Mouse (Mus musculus) granulocyte monocyte progenitor cell, adult 5-6 weeks (primary cell): ENCODE results near the gene Eif2b2. TPM values are rescaled to one million over a fixed set of nuclear protein-coding genes. Genes with fewer than 3 reads are reported as not detected.

ENCODE experiments used
- ATAC-seq: replicated peaks from 2 replicates; pipeline ENCODE4 v1.8.0; 2016; ENCODE audit warnings: mild to moderate bottlenecking, moderate TSS enrichment, inconsistent platforms; ENCODE audit not compliant: poor library complexity, severe bottlenecking
- total RNA-seq, 2 experiments: library from RNA; stranded (forward) in 1 of 2; stranded (reverse) in 1 of 2; fragments of 200-712, 200-1000 nt in 1 of 2; fragments of >200 nt in 1 of 2; fragmentation: Nextera tagmentation in 1 of 2; gene quantifications; 2 replicates each; pipeline ENCODE4 v1.2.3; 2014 to 2017

Eif2b2 gene
- 51.8 and 89.9 TPM in 2 replicates for total RNA-seq (2014; fragmentation: Nextera tagmentation)
- 44.0 and 61.7 TPM in 2 replicates for total RNA-seq (2017)

- ATAC-seq, result peak; percentile 98
Observed at GRCm38 (mm10) chr12:85219236-85219904, at the start of gene Eif2b2. Eif2b2 (plus strand) TSS chr12:85219481.

GRCm38 (mm10) chr12:85169877-85170276 lies 49.4 kb upstream of the Eif2b2 start:
- no peak for ATAC-seq

- ATAC-seq, result no peak
Observed at GRCm38 (mm10) chr12:85170284-85170947, 48.9 kb upstream of the Eif2b2 start.

DNA sequence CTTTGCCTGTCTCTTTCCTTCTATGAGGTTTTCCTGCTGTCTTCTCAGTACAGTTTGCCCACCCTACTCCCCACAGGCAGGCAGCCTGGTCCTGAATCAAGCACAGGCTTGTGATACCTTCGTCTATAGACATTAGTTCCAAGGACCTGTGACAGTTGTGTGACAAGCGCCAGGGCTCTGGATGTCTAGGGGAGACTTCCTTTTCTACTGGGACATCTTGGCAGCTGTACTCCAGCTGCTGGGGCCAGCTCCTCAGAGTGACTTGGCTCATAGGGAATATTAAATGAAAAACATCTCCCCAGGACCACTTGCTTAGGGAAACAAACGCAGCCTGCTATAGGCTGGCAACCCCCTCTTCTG lies 48.4 kb upstream of the Eif2b2 start:
- no peak for ATAC-seq

GRCm38 (mm10) chr12:85174016-85174415 lies 45.3 kb upstream of the Eif2b2 start:
- ATAC-seq, result no peak

DNA sequence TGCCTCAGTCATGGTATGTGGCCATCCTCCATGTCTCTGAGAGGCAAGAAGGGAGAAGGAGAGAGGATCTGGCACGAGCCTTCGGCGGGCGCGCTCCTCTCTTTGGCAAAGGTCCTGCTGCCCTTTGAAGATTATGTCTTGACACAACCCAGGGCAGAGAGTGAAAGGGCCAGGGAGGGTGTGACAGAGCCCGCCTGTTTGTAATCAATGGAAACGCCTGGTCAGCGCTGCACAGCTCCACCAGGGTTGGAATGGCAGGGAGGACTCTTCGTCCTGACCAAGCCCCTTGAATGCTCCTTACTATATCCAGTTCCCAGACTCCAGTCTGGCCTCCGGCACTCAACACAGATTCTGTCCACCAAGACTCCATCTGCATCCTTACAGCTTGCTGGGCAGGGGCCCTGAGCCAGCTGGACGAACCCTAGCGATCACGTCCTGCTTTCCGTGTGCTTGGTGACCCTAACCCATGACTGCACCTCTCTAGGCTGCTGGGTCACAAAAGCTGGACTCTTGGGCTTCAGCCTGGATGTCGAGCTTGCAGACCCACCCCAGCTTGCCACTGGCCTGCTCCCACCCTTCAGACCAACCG lies 44.1 kb upstream of the Eif2b2 start:
- ATAC-seq, result no peak

GRCm38 (mm10) chr12:85175926-85176845 lies 43.1 kb upstream of the Eif2b2 start:
- ATAC-seq, result no peak

DNA sequence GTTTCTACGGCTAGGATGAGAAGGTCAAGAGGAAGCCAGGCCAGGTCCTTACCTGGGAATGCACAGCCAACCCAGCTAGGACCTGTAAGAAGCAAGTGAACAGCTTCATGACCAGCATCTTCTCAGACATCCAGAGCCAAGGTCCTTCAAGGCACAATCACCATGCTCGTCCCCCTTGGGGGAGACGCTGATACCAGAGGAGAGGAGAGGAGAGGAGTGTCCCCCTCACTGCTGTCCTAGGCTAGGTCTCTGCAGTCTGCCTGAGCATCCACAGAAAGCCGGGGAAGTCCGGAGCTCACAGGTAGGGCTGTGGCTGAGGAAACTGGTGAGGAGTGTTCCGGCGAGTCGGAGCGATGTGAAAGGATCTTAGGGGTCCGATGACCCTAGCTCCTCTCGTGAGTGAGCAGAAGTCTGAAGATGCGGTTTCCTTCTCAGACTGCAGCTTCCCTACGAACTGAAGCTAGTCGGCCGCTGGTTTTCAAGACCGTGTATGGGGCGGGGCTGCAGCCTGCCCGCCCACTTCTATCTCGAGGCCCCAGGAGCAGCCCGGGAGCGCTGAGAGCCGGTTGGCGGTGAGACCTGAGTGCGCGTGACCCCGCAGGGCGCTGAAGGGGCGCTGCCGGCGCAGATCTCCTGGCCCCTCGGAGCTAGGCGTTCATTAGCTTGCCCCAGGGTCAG lies 42.3 kb upstream of the Eif2b2 start:
- ATAC-seq, result peak; percentile 85

GRCm38 (mm10) chr12:85177740-85178239 lies 41.5 kb upstream of the Eif2b2 start, which contains the start of gene Pgf:
Pgf (minus strand) TSS chr12:85177790.
- peak; percentile 44 for ATAC-seq

DNA sequence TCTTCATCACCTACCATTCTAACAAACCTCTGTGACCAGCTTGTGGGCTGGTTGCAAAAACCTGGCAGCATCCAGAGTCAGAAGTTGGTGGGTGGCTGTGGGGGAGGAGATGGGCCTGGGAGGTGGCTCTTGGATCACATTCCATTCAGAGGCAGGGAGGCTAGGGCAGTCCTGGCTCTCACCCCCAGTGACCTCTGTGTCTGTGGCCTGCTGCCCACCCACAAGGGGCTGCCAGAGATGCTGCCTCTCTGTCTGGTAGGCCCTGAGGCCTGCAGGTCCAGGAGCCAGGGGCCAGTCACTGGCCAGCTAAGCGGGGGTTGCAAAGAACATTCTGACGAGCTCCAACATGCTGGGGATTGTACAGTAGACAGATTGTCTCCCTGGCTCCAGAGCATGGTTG lies 41.0 kb upstream of the Eif2b2 start:
- ATAC-seq, result no peak

DNA sequence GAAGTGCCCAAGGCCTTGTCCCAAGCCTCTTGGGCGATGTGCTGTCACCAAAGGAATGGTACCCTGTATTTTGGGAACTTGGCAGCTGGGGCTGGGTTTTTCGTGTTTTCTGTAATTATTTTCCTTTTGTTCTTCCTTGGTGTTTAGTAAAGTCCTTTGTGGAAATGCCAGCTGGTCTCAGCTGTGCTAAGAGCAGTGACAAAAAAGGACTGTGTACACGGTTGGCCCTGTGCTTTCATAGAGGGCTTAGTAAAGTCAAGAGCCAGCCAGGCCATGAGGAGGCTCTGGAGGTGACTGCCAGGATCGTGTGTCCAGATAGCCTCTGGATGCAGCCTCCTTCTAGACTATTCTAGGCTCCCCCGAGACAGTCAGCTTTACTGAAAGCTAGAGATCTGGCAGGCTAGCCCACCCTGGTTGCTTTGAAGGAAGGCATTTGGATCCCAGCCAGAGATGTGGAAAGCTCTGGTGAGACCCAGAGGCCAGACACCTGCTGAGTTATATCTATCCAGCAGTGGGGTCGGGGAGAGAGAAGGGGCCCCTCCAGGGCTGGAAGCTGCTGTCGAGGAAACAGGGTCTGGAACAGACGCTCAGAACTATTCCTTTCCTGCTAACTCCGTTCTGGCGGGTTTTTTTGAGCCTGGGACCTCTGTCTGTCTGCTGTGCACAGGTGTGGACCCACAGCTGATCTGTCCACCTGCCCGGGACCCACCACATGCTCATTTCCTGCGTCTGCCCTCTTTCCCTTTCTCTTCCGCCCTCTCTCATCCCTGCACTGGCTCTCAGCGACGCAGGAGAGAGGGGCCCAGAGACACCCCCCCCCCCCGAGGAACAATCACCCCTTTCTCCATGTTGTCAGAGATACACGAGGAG lies 37.6 kb upstream of the Eif2b2 start:
- no peak for ATAC-seq

DNA sequence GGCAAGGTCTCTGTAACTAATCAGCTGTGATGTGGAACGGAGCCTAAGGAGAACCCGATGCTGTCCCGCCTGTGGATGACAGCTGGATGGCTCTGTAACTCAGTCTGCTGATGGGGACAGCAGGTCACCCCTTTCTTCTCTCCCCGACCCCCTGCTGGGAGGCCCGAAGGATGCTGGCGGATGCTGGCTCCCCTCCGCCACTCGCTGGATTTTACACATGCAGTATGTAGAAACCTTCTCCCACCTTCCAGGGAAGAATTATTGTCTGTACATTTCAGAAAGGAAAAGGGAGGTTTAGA lies 37.0 kb upstream of the Eif2b2 start:
- ATAC-seq, result no peak

DNA sequence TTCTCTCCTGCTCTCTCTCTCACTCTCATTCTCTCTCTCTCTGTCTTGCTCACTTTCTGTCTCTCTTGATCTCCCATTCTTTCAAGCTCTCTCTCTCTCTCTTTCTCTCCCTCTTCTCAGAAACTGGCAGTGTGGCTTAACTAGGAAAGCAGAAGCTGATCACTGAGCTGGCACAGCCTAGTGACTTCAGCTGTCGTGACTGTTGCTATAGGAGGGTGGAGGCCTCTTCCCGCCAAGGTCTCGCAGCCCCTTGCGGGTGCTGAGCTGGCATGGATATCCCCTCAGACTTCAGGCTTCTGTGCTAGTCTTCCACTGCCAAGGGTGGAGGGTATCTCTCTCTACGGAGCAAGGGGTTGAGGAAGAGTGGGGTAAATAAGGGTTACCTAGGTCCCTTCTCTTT lies 36.4 kb upstream of the Eif2b2 start:
- peak; percentile 48 for ATAC-seq

GRCm38 (mm10) chr12:85184118-85184517 lies 35.2 kb upstream of the Eif2b2 start:
- no peak for ATAC-seq

GRCm38 (mm10) chr12:85185810-85186209 lies 33.5 kb upstream of the Eif2b2 start:
- ATAC-seq, result no peak

DNA sequence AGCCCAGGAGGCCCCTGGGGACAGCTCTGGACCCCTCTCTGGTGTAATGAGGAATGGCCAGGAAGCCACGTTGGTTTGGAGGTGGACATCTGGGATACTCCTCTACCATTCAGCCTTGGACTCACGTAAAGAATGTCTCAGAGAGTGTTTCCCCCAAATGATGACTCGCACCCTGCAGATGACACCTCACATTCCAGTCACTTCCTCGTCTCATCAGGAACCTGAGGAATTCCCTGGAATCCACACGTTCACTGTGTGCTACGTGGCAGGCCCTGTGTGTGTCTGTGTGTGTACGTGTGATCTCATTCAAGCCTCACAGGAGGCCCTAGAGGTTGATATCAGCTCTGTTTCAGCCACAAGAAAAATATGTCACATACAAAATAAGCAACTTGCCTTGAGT lies 32.9 kb upstream of the Eif2b2 start:
- no peak for ATAC-seq

DNA sequence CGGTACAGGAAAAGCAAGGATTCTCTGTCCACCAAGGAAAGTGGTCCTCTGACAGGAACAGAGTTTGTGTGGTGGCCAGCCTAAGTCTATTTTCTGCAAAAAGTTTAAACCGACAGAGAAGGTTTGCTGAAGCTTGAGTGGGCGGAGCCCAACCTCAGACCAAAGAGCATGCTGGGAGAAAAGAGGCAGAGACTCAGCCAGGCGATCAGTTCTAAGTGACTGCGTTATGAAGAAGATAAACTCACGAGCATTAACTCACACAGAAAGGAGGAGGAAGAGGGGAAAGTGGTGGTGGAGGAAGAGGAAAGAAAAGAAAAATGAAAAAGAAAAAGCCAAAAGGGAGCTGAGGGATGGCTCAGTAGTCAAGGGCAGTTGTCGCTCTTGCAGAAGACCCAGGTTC lies 29.0 kb upstream of the Eif2b2 start:
- no peak for ATAC-seq

GRCm38 (mm10) chr12:85192461-85193108 lies 26.7 kb upstream of the Eif2b2 start:
- ATAC-seq, result peak; percentile 96

DNA sequence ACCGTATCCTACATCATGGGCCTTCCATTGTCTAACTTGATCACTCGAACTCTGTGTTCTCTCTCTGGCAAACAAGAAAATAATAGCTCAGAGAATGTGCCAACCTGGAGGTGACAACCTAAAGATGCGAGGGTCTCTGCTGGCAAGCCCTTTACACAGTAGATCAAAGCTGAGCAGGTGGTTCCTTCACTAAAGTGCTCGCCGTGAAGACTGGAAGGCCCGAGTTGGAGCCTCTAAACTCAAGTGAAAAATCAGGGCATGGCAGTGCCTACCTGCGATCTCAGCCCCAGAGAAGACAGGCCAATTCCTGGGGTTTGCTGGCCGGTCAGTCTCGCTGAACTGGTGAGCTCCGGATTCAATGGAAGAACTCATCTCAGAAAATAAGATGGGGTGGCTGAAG lies 26.1 kb upstream of the Eif2b2 start:
- ATAC-seq, result no peak
